Mouse (Mus musculus): ENCODE results near the gene Nos2.

- TF ChIP-seq CTCF (IDR thresholded peaks at IDR 0.05; ENCODE audit: borderline replicate concordance, control insufficient read depth, extremely low read depth, insufficient read depth, low read length, poor library complexity) (no peak), POLR2A (IDR thresholded peaks at IDR 0.05; ENCODE audit: control insufficient read depth, extremely low read depth, insufficient read depth, low read length, poor library complexity) (no peak)
Measured at GRCm38 (mm10) chr11:79001871-79002270, 81.3 kb downstream of the Nos2 start.
